Mouse (Mus musculus) heart, embryonic 14.5 days (tissue): ENCODE results near the gene Il10rb. TPM values are rescaled to one million over a fixed set of nuclear protein-coding genes. Genes with fewer than 3 reads are reported as not detected.

ENCODE experiments used
- ATAC-seq: fragments of 200-750 bp; cut with Nextera tagmentation; 2 replicates; pipeline ENCODE4 v1.8.0; 2017; ENCODE audit warnings: low read depth, moderate TSS enrichment; ENCODE audit not compliant: insufficient number of reproducible peaks, insufficient read depth, low FRiP score
- H3K27ac ChIP-seq, 2 experiments: fragments of 200-500 bp in 1 of 2; fragments of 300-500 bp in 1 of 2; sonication (generic) in 1 of 2; replicated peaks in 1 of 2; 2 replicates each; pipeline ENCODE4 v1.5.1; 2012 to 2014; ENCODE audit warnings: low read depth in 2 of 2, low read length in 2 of 2, control low read depth in 1 of 2, mild to moderate bottlenecking in 1 of 2, mixed read lengths in 1 of 2; ENCODE audit not compliant: control insufficient read depth in 1 of 2, insufficient read depth in 1 of 2
- H3K27me3 ChIP-seq: fragments of 300-500 bp; sonication (generic); 2 replicates; pipeline ENCODE4 v1.6.1; 2014; ENCODE audit warnings: mild to moderate bottlenecking, low read length, control low read depth; ENCODE audit not compliant: control insufficient read depth, insufficient read depth
- H3K36me3 ChIP-seq: fragments of 300-500 bp; sonication (generic); 2 replicates; pipeline ENCODE4 v1.6.1; 2014; ENCODE audit warnings: mild to moderate bottlenecking, control low read depth, low read length, mixed read lengths; ENCODE audit not compliant: control insufficient read depth, insufficient read depth
- H3K4me1 ChIP-seq, 2 experiments: fragments of 200-500 bp in 1 of 2; fragments of 300-500 bp in 1 of 2; sonication (generic) in 1 of 2; 2 replicates each; pipeline ENCODE4 v1.6.1; 2012 to 2014; ENCODE audit warnings: low read length in 2 of 2, control low read depth in 1 of 2, mixed read lengths in 1 of 2; ENCODE audit not compliant: control insufficient read depth in 2 of 2, insufficient read depth in 2 of 2
- H3K4me2 ChIP-seq: fragments of 300-500 bp; sonication (generic); 2 replicates; pipeline ENCODE4 v1.6.1; 2014; ENCODE audit warnings: mild to moderate bottlenecking, low read length
- H3K4me3 ChIP-seq, 2 experiments: fragments of 200-500 bp in 1 of 2; fragments of 300-500 bp in 1 of 2; sonication (generic) in 1 of 2; 2 replicates each; pipeline ENCODE4 v1.5.1; 2012 to 2014; ENCODE audit warnings: low read length in 2 of 2, mild to moderate bottlenecking in 2 of 2, control low read depth in 1 of 2, low read depth in 1 of 2, moderate library complexity in 1 of 2; ENCODE audit not compliant: control insufficient read depth in 1 of 2, insufficient read depth in 1 of 2
- H3K9ac ChIP-seq: fragments of 300-500 bp; sonication (generic); 2 replicates; pipeline ENCODE4 v1.6.1; 2014; ENCODE audit warnings: mild to moderate bottlenecking, low read length
- H3K9me3 ChIP-seq: fragments of 300-500 bp; sonication (generic); 2 replicates; pipeline ENCODE4 v1.6.1; 2016; ENCODE audit warnings: low read length, control low read depth; ENCODE audit not compliant: control insufficient read depth
- WGBS: fragments of 180-500 bp; shearing (Covaris S2); extraction: QIAGEN DNeasy Blood & Tissue Kit; methylation state at CpG from one replicate; pipeline ENCODE4 v1.1.7; 2014; 5-methylcytosine and 5-hydroxymethylcytosine counted together
- polyA plus RNA-seq: library from polyadenylated mRNA; unstranded; fragments of >200 nt; fragmentation: Nextera tagmentation; extraction: Ambion mirVana; gene quantifications from 2 replicates; pipeline ENCODE4 v1.2.1, GENCODE M21; 2014

The Il10rb gene
- polyA plus RNA-seq, 1 experiment from 2014 or later, result 59.2 TPM

DNA sequence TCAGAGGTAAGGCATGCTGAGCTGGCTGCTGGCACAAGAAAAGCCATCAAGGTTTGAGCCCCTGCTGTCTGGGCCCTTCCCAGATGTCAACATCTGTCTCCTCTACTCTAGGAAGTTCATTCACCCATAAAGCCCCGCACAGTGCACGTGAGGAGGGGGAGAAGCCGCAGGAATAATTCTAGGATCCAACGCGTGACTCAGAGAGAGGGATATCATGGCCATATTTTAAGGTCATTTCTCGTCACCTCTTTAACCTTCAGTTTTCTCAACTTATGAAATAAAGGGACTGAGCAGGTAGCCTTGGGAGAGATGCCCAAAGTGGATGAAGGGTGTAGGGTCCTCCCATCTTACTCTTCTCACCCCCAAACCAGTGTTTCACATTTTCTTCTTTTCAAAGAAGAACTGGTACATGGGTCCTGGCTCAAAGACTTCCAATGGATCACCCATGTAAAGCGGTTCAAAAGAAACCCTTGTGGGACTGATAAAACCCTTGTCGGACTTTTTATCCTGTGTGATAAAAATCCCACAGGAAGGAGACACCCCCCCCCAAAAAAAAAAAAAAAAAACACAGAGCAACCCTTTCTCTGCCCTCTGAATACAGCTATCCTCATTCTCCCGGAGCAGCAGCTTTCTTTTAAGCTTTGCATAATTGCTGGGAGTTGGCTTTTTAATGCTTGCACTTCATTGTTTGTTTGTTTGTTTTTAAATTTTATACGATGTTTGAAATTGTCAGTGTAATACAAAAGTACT lies 961 bp upstream of the Il10rb start:
- Histone ChIP-seq H3K9me3 (no peaks in the 10 kb centered on the region), H3K36me3 (peaks cover 52% of the 10 kb centered on the region), H3K27ac (peak overlapping the region in 1 of 2 experiments; percentile 92; a peak in 1 of 4 replicates), H3K4me3 (0 out of 4 replicates have a peak overlapping the region, but pooled peaks of 1 of the 2 experiments have one; percentile 92), H3K27me3 (no peaks in the 10 kb centered on the region), H3K4me1 (peaks cover 13 to 27% of the 10 kb centered on the region in 2 experiments; a peak in 3 of 4 replicates), H3K4me2 (0 out of 2 replicates have a peak overlapping the region, but pooled peaks have one; percentile 70), H3K9ac (peak overlapping the region; percentile 95)
- WGBS, result 75% methylated on average over 10 of the region's 10 CpGs
- ATAC-seq, result no peak

DNA sequence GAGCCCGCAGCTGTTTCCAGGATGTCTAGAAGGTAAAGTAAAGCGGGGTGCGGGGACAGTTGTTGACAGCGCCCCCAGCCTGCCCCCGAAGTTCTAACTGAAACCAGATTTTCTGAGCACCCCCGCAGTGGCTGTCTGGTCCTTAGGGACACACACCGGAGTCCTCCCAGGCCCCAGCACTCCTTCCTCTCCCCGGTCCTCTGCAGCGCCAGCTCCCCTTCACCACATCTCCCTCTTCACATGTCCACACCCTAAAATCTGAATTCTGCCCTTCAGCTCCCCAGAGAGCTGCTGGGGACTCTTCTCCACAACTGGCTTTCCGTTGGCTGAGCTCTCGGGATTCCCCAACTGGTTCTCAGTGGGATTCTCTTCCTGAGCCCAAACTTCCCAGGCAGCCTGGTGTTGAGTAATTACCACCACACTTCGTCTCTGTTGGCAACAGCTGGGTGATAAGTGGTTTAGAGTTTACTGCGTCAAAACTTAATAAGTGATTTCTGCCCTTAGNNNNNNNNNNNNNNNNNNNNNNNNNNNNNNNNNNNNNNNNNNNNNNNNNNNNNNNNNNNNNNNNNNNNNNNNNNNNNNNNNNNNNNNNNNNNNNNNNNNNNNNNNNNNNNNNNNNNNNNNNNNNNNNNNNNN lies 739 bp downstream of the Il10rb start:
- ATAC-seq, result no peak
- H3K9ac ChIP-seq, result peak overlapping the region; percentile 95

DNA sequence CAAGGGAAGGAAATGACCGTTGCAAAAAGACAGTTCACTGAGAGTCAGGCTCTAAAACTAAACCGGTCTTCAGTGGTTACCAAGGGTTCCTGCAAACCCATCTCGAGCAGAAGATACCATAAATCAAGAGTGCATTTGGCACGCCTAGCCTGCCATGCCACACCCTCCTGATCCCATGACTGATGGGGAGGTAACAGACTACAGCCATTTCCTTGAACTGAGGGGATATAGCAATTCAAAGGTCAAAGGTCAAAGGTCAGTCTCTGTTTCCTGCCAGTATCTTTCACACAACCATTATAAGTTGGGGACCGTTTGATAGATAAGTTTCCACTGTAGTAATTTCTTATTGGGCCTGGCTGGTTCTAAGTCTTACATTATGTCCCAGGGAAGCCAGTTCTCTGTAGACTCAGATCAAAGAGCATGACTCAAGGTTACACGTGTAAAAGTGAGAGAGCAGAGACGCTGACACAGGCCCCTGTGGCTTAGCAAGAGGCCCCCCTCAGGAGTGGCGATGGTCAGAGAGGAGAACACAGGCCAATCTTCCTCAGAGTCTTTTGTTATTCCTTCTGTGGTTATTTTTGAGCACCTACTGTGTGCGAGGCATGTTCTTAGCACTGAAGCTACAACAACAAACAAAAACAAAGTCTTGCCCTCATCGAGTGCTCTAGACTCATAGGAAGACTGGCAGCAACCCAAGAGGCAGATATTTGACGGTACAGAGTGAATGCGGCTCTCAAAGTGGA lies 7.3 kb downstream of the Il10rb start:
- peaks cover 85% of the 10 kb centered on the region for H3K36me3 ChIP-seq
- WGBS, result 56% methylated on average over 12 of the region's 12 CpGs

More for the DNA sequence above, 739 bp downstream of the Il10rb start:
- no peaks in the 10 kb centered on the region for H3K9me3 ChIP-seq
- under 1% methylated on average over 13 of the region's 13 CpGs for WGBS
- H3K27me3 ChIP-seq, result no peaks in the 10 kb centered on the region
- H3K27ac ChIP-seq, result peak overlapping the region; percentile 80 to 92
- peaks cover 13 to 27% of the 10 kb centered on the region in 2 experiments; a peak in 3 of 4 replicates for H3K4me1 ChIP-seq
- peak overlapping the region; percentile 92 to 94 for H3K4me3 ChIP-seq
- peaks cover 53% of the 10 kb centered on the region for H3K36me3 ChIP-seq
- H3K4me2 ChIP-seq, result peak overlapping the region; percentile 70

DNA sequence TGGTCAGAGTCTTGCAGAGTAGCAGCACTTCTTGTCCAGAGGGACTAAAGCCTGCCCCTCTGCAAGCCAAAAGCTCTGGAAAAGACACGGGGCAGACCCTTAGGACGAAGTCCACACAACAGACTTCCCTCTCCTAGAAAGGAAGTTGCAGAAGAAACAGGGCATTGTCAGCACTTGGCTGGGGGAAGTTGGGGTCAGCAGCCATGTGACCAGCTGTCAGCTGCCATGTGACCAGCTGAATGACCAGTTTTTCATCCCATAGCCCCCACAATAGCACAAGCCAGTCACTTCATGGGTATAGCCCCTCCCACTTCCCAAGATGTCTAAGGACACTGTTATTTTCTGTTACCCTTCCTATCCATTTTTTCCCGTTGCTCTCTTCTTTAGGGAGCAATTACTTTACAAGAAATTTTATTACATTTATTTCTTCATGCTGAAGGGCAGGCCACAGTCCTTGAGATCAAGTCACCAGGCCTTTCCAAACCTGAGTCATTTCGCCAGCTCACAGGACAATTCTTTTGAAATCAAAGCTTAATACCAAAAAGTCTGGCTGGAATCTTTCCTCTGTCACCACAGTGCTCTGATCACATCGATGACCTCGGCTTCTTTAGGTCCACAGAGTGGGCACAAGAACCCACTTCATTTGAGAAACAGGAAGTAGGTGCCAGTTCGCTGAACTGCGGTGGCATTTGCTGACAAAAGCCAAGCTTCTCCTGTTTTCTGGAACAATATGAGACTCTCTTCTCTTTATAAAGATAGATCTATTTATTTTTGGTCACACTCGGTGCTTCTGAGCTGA lies 9.6 kb downstream of the Il10rb start:
- Histone ChIP-seq H3K9me3 (no peaks in the 10 kb centered on the region), H3K36me3 (peaks cover 92% of the 10 kb centered on the region), H3K27ac (peak overlapping the region in 1 of 2 experiments; percentile 93; a peak in 2 of 4 replicates), H3K4me3 (no peak overlapping the region), H3K4me2 (no peak overlapping the region), H3K4me1 (peaks cover 7 to 22% of the 10 kb centered on the region in 2 experiments), H3K9ac (no peak overlapping the region), H3K27me3 (no peaks in the 10 kb centered on the region)
- no peak for ATAC-seq
- 77% methylated on average over 9 of the region's 9 CpGs for WGBS

More for the DNA sequence above, 7.3 kb downstream of the Il10rb start:
- Histone ChIP-seq H3K4me3 (no peak overlapping the region), H3K9me3 (no peaks in the 10 kb centered on the region), H3K4me2 (no peak overlapping the region), H3K9ac (no peak overlapping the region), H3K27me3 (no peaks in the 10 kb centered on the region), H3K27ac (no peak overlapping the region), H3K4me1 (peaks cover 7 to 30% of the 10 kb centered on the region in 2 experiments)
- no peak for ATAC-seq

DNA sequence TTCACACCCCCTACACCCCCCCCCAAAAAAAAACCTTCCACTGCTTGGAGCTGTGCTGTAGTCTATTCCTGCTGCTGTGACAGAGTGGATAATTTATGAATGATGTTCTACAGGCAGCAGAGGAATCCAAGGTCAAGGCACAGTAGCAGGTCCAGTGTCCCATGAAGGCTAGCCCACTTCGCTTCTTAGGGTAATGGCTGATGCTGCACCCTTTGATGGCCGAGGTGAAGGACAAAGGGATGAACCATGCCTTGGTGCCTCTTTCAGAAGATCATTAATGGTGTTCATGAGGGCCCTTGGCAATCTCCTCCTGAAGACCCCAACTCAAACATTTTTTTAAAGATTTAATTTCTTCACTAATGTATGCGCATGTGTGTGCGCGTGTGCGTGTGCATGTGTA lies 10.4 kb downstream of the Il10rb start:
- Histone ChIP-seq H3K27me3 (no peaks in the 10 kb centered on the region), H3K4me2 (peak overlapping the region; percentile 46), H3K36me3 (peaks cover 92% of the 10 kb centered on the region), H3K27ac (peak overlapping the region; percentile 88 to 93), H3K4me3 (no peak overlapping the region), H3K9ac (no peak overlapping the region), H3K4me1 (peaks cover 7 to 22% of the 10 kb centered on the region in 2 experiments), H3K9me3 (no peaks in the 10 kb centered on the region)
- no peak for ATAC-seq
- whole genome bisulfite sequencing, result 94% methylated on average over 6 of the region's 6 CpGs

DNA sequence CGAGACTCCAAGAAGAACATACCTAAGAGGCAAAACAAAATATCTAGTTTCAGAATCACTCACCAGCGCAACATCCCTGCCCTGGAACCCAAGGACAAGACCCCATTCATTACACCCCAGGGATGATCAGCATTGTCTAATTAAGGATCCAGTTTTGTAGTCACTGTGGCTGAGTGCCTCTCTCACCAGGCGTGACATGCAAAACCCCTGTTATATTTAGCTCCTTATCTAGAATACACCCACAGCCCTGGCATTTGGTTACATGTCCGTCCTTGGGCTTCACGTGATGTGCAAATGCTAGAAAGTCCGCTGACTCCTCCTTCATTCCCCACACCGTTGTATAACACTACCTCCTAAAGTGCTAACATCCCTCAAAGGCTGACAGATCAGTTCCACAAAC lies 11.0 kb downstream of the Il10rb start:
- peaks cover 93% of the 10 kb centered on the region for H3K36me3 ChIP-seq
- H3K4me1 ChIP-seq, result peaks cover 7 to 22% of the 10 kb centered on the region in 2 experiments
- H3K4me2 ChIP-seq, result peak overlapping the region; percentile 46
- H3K9ac ChIP-seq, result 0 out of 2 replicates have a peak overlapping the region, but pooled peaks have one; percentile 6
- H3K27me3 ChIP-seq, result no peaks in the 10 kb centered on the region
- no peak overlapping the region for H3K4me3 ChIP-seq
- peak; percentile 85 for ATAC-seq
- peak overlapping the region; percentile 88 to 93 for H3K27ac ChIP-seq
- WGBS, result 25% methylated on average over 7 of the region's 7 CpGs
- no peaks in the 10 kb centered on the region for H3K9me3 ChIP-seq

DNA sequence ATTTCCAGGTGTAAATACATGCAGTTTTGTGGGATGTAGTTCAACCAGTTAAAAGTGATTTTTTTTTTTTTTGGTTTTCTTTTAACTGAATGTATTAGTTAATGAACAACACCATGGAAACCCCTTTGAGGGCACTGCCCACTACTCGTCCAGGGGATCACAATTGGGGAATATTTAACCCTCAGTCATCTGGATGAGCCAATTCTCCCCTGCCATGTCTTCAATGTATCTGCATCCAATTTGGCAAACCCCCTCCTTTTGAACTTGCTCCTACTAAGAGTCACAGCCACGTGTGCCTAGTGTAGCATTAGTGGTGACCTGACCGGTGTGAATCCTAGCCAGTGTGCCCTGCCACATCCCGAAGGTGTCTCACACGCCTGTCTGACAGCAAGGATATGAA lies 12.6 kb downstream of the Il10rb start:
- no peak overlapping the region for H3K4me3 ChIP-seq
- H3K36me3 ChIP-seq, result peaks cover 93% of the 10 kb centered on the region
- H3K27me3 ChIP-seq, result no peaks in the 10 kb centered on the region
- no peak overlapping the region for H3K9ac ChIP-seq
- no peak overlapping the region for H3K27ac ChIP-seq
- H3K4me2 ChIP-seq, result no peak overlapping the region
- no peaks in the 10 kb centered on the region for H3K9me3 ChIP-seq
- WGBS, result 84% methylated on average over 5 of the region's 5 CpGs
- peaks cover 7 to 16% of the 10 kb centered on the region in 2 experiments for H3K4me1 ChIP-seq
- no peak for ATAC-seq
